Mouse (Mus musculus) adrenal gland, postnatal 36 days (tissue): Measurements from ENCODE around the gene Blmh. TPM values are rescaled to one million over a fixed set of nuclear protein-coding genes. Genes with fewer than 3 reads are reported as not detected.

Experiments
- DNase-seq, 2 experiments: peaks; one replicate each; pipeline ENCODE4 v3.0.0; 2021; ENCODE audit warnings: mixed read lengths in 1 of 2
- total RNA-seq, 2 experiments: library from RNA; stranded (reverse); gene quantifications; 2 replicates each; pipeline ENCODE4 v1.2.3; 2021

Gene Blmh
- total RNA-seq, 2 experiments from 2014 or later, result 45.2 to 57.2 TPM

DNA sequence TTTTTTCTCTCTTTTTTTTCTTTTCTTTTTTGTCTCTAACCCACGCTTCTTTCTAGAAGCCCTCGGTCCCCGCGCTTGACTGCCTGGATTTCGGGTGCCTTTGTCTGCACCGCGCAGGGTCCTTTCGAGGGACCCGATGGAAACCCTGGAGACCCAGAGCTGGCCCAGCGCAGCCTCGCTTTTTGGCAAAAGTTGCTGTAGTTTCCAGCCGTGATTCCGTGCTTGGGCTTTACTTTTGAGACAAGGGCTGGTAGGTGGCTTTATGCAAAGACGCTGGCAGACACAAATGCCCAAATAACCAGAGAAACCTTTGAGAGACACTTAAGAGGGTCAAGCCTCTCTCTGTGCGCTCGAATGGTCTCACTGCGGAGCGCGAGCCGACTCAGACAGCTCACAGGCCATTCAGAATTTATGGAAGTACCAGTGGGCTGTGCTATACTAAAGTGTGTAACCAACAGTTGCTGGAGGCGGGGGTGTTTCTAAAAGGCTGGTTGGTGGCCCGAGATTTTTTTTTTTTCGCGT is 74.2 kb downstream of the Blmh start:
- peak in 1 of 2 experiments; percentile 15 for DNase-seq

DNA sequence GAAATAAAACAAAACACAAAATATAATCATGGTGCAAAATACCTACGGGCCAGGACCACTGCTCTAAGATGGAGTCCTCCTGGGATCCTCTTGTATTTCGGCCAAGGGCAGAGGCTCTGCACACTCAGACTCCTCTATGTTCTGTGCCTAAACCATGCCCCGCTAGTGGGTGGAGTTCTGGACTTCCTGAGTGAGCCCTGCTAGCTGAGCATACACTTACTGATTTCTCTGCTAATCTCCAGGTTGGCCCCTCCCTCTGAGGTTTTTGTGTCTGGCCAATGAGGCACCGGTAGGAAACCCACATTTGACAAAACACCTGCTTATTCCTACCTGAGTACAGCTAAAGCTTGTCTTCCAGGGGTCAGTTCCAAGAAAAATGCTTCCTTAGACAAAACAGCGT is 76.1 kb downstream of the Blmh start:
- DNase-seq, result no peak

DNA sequence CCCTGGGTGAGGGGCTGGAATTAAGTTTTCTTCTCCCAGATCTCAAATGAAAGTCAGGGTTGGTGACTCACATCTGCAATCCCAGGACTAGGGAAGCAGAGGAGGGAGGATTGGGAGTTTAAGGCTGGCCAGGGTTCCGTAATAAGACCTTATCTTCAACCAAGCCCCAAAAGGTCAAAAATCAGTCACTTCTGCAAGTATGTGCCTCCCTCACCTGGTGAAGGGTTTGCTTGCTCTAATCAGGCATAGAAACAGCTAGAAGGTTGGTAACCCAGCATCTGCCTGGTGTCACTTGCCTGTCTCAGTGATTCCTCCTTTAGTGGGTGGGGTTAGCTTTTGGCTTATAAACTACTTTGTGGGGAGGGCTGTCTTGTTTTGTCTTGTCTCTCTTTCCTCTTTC is 77.8 kb downstream of the Blmh start:
- peak in 1 of 2 experiments; percentile 35 for DNase-seq

DNA sequence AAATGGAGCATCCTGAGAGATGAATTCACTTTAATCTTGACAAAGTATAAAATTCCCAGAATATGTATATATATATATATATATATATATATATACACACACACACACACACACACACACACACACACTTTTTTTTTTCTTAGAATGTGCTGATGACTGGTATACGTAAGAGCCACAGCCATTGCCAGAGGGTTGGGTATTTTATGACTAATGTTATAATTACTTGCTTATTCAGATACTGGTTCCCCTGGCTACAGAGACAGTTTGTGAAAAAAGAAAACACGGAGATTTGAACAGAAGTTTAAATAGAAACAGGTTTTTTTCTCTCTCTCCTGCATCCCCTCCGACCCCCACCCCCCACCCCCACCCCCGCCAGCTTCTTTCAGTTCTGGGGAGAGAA is 81.3 kb downstream of the Blmh start:
- DNase-seq, result no peak

DNA sequence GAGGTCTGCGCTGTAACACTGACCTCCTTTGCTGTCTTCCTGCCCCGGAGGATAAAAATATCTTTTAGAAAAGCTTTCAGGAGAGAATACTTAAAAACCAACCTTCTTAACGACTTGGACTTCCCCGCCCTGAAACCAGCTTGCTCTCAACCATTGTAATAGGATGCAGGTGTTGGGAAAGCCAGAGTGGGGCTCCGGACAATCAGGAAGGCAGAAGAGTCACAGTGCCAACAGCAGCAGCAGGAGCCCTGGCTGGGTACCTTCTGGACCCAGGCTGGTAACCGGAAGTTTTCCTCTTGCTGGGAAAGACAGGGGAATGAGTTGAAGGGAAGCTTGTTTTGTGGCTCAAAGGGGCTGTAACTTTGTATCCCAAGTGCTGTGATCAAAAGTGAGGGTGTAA is 82.0 kb downstream of the Blmh start:
- no peak for DNase-seq

DNA sequence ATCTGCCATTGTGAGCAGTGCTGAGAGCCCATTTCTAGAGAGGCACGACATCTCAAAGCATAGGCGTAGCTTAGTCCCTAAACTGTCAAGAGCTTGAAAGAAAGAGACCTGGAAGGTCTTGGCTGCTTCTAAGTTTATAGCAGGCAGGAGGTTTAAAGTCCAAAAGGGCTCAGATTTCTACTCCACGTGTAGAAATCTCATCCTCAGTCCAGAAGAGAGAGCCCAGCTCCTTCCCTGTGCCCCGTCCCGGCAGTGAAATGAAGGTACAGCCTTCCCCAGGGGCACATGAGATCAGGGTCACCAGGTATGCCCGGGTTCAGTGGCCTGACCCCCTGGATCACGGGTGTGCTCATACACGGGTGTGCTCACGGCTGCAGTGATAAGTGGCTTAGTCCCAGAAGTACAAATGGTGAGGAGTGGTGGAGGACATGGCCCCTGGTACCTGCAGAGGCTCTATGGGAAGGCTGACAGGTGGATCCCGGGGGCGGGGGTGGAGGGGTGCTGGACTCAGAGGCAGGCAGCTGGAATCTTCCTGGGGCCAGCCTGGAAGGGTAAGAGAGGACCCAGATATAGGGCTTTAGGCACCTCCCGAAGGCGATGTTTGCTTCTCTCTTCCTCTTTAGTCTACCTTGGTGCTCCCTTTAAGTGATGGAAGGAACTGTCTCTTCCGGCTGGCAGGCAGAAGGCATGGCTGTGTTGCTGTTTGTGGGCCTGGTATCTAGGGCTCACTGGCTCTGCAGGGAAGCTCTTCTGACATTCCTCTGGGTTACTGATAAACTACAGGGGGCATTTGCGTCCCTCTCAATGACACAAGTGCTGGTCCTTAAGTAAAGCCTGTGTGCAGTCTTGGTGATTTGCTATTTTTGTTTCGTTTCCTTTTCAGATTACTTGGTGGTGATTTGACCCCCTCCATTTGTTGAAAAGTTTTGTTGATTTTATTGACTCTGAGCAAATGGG is 84.7 kb downstream of the Blmh start:
- no peak for DNase-seq

DNA sequence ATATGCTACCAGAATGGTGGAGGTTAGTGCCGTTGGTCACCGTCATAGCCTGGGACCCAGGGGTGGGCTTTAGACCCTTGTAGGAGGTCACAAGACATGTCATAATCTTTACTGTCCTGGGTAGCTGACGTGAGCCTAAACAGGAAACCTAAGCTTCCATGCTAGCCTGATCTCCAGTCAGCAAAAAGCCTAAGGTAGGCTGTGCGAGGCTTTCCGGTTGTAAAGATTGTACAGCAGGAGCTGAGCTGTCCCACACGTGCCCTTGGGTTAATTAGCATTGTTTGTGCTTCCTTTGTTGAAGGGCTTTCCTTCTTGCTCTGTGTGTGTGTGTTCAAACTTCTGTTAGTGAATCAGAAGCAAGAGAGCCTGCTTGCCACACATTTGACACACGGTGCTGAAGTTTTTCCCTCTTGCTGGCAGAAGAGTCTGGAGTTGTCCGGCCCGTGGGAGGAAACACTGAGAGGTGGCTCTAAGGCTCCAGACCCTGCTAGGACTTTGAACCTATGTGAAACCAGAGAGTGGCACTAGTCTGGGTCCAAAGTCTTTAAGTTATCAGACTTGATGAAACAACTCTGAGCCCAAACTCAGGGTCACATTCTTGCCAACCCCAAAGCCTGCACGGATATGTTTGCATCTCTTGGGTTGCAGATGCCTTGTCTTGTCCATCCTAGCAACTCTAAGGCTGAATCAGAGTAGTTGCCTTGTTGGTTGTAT is 86.3 kb downstream of the Blmh start:
- DNase-seq, result no peak

DNA sequence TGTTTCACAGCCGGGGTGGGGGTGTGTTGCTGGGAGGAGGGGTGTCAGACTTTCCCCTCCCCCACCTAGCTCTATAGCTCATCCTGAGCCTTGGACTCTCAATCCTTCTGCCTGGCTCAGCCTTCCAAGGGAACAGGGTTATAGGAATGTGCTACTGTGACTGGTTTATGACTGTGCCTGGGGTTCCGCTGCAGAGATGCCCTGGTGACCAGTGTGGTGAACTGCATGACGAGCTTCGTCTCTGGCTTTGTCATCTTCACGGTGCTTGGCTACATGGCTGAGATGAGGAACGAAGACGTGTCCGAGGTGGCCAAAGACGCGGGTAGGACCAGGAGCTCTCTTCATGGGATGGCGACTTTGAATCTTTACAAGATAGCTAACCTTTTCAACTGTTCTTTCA is 93.4 kb downstream of the Blmh start:
- no peak for DNase-seq

DNA sequence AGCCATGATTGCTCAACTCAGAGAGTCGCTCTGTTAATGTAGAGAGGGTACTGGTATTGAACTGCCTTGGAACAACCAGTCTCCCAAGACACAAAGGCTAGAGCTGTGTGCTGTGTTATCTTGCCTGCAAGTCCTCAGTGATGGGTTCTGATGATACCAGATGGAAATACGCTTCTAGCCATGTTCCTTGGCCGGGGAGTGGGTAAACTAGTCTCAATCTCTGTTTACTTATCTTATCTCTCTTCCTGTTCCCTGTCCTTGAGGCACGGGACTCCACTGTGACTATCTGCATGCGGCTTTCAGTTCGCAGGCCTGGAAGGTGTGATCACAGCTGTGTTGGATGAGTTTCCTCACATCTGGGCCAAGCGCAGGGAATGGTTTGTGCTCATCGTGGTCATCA is 94.9 kb downstream of the Blmh start:
- DNase-seq, result no peak

DNA sequence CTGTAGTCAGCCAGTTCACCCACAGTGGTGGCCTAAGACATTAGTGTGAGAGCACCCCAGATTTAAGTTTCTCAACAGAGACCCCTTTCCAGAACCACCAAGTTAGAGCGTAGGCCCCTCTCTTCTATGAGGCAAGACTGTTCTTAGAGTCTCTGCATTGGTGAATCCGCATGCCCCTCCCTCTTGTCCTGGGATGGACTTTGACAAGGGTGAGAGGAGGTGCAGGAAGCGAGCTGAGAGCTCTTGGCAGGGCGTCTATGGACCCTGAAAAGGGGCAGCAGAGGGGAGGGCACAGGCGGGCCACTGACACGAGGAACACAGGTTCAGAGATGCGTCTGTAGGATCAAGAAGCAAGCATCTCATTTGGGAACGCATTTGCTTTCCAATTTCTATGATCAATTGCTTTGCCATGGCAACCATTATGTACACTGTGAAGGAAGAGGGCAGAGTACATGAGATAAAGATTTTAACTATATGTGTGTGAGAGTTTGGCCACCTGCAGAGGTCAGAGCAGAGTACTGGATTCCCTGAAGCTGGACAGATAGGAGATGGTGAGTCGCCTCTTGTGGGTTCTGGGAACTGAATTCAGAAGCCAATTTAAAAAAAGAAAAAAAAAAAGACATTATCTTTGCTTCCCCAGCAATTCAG is 97.3 kb downstream of the Blmh start:
- no peak for DNase-seq

DNA sequence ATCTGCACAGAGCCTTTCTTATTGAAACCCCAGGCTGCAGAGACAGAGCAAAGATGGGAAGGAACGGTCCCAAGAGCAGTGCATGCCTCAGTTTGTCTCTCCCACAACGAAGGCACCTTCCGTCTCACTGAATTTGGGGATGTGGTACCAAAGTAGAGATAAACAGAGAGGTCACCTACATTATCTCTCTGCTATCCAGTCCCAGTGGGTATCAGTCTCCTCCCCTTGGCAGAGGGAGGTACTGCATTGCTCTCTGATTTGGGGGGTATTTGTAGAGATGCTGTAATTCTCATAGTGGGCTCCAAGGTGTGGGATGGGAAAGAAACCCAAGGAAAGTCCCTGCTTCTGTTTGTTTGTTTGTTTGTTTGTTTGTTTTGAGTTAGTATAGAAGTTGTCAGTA is 102.0 kb downstream of the Blmh start:
- DNase-seq, result peak in 1 of 2 experiments; percentile 28

DNA sequence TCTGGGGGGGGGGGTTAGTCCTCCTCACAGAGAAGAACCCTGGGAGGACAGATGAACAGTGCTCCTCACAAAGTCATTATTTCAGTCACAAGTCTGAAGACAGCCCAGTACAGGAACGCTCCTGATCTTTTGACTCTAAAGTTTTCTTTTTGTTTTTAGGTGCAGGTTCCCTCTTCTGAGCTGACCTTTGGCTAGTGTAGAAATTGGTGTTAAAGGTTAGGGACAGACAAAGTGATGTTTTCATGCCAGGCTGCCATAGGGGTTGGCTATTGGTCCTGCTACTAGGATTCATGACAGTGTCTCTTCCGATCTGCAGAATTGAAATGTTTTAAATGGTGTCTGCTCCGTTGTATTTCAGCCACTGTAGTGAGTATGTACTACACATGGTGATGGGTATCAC is 103.5 kb downstream of the Blmh start:
- no peak for DNase-seq

DNA sequence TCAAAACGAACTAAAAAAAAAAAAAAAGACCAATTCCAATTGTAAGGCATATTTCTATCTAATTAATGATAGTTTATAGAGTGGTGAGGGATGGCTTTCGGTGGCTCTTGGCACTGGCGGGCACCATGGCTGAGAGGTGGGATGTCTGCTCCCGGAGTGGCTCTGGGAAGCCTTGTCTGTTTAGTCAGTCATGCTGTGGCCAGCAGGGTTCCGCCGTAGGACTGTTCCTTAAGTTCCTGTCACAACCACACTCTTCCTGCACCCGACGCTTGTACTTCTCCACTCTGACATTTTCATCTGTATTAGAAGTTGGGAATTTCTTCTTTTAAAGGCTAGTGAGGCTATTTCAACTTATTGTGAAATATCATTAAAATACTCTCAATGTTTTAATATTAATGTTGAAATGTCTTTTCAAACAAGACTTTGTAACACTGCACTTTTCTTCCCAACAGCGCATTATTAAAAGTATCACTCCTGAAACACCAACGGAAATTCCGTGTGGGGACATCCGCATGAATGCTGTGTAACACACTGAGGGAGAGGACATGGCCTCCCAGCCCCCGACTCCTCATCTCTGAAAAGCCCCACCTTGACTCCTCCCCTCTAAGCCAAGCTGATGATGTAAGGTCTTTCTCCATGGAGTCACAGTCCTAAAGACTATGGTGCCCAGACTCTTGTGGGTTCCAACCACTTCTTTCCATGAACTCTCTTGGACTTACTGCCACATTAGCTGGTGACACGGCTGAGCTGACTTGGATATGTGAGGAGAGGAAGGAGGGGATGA is 106.7 kb downstream of the Blmh start:
- no peak for DNase-seq

Other genes with a start within 250 kb of the Blmh start
- gene Trarg1, start 245.0 kb upstream of the Blmh start, total RNA-seq, result 10 to 100 TPM; 46.5 to 59.3 TPM
- 10 to 100 TPM; 73.2 to 84.2 TPM for gene Gosr1, start 161.2 kb upstream of the Blmh start, total RNA-seq
- 10 to 100 TPM; 42.1 to 47.6 TPM for gene Cpd, start 77.8 kb upstream of the Blmh start, total RNA-seq
- gene Tmigd1, start 22.6 kb upstream of the Blmh start, total RNA-seq, result 1 to 10 TPM in 1 of 2 experiments, under 1 TPM in 1; 0.66 to 1.1 TPM
- gene Slc6a4, start 73.8 kb downstream of the Blmh start, total RNA-seq, result 10 to 100 TPM; 25.6 to 42.2 TPM
- gene Nsrp1, start 153.6 kb downstream of the Blmh start, total RNA-seq, result 10 to 100 TPM; 18.3 to 23.6 TPM